Mouse (Mus musculus) limb, embryonic 13.5 days (tissue): ENCODE data around the gene Zfp94. TPM values are rescaled to one million over a fixed set of nuclear protein-coding genes. Genes with fewer than 3 reads are reported as not detected.

ENCODE experiments used
- ATAC-seq: fragments of 200-750 bp; cut with Nextera tagmentation; 2 replicates; pipeline ENCODE4 v1.8.0; 2017; ENCODE audit warnings: low read depth, moderate number of reproducible peaks, moderate TSS enrichment; ENCODE audit not compliant: low FRiP score
- H3K27ac ChIP-seq: fragments of 300-500 bp; sonication (generic); 2 replicates; pipeline ENCODE4 v1.5.1; 2015; ENCODE audit warnings: inconsistent platforms, mild to moderate bottlenecking, moderate library complexity
- H3K27me3 ChIP-seq: fragments of 300-500 bp; sonication (generic); 2 replicates; pipeline ENCODE4 v1.6.1; 2015; ENCODE audit warnings: mild to moderate bottlenecking, inconsistent platforms
- H3K36me3 ChIP-seq: fragments of 300-500 bp; sonication (generic); 2 replicates; pipeline ENCODE4 v1.6.1; 2015; ENCODE audit warnings: inconsistent platforms, mild to moderate bottlenecking, moderate library complexity
- H3K4me1 ChIP-seq: fragments of 300-500 bp; sonication (generic); 2 replicates; pipeline ENCODE4 v1.6.1; 2015; ENCODE audit warnings: inconsistent platforms
- H3K4me2 ChIP-seq: fragments of 300-500 bp; sonication (generic); replicated peaks from 2 replicates; pipeline ENCODE4 v1.6.1; 2015; ENCODE audit warnings: inconsistent platforms, mild to moderate bottlenecking, moderate library complexity
- H3K4me3 ChIP-seq: fragments of 300-500 bp; sonication (generic); 2 replicates; pipeline ENCODE4 v1.5.1; 2015; ENCODE audit warnings: moderate library complexity, mild to moderate bottlenecking, inconsistent platforms
- H3K9ac ChIP-seq: fragments of 300-500 bp; sonication (generic); 2 replicates; pipeline ENCODE4 v1.6.1; 2015; ENCODE audit warnings: mild to moderate bottlenecking, inconsistent platforms
- H3K9me3 ChIP-seq: fragments of 300-500 bp; sonication (generic); 2 replicates; pipeline ENCODE4 v1.6.1; 2016; ENCODE audit warnings: inconsistent platforms
- WGBS: fragments of 180-500 bp; shearing (Covaris S2); methylation state at CpG from one replicate; pipeline ENCODE4 v1.1.7; 2015; 5-methylcytosine and 5-hydroxymethylcytosine counted together
- polyA plus RNA-seq: library from polyadenylated mRNA; unstranded; fragments of >200 nt; fragmentation: Nextera tagmentation; extraction: Ambion mirVana; gene quantifications from 2 replicates; pipeline ENCODE4 v1.2.1, GENCODE M21; 2015

Zfp94 gene
- polyA plus RNA-seq, 1 experiment from 2014 or later: 16.0 TPM

DNA sequence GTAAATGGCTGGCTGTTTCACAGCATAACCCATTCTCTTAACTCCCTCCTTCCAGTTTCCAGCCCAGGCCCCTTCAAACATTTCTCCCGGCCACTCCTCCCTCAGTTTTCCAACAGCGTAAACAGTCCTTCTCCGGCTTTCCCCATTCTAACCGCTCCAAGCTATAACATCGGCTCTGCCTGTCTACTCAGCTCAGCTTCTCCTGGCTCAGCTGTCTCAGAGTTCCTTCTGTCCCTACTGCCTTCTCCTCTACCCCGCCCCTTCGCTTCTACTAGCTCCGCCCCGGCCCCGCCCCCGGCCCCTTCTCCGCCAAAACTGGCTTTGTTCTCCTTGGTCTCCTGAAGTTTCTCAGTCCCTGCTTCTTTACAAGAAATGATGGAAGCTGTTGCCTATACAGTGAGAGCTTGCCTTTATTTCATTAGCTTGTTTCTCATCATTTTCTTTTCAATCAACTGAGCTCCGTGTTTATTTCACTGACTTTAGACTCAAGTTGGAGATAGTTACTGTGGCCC is 15.6 kb downstream of the Zfp94 start, which contains the start of gene Zfp61:
Gene Zfp61 (minus strand): TSS at position 462 of the 512 bp plus-strand sequence.
- ATAC-seq: peak; percentile 64
- WGBS: 1% methylated on average over 13 of the region's 13 CpGs
- Histone ChIP-seq H3K4me3 (peak within 1 kb of the TSS; percentile 66), H3K36me3 (peaks cover 49% of the 10 kb centered on the region), H3K27me3 (no peaks in the 10 kb centered on the region), H3K4me2 (peak within 1 kb of the TSS; percentile 88), H3K27ac (peak within 1 kb of the TSS; percentile 97), H3K9me3 (no peaks in the 10 kb centered on the region), H3K4me1 (peaks cover 14% of the 10 kb centered on the region), H3K9ac (peak within 1 kb of the TSS; percentile 82)

DNA sequence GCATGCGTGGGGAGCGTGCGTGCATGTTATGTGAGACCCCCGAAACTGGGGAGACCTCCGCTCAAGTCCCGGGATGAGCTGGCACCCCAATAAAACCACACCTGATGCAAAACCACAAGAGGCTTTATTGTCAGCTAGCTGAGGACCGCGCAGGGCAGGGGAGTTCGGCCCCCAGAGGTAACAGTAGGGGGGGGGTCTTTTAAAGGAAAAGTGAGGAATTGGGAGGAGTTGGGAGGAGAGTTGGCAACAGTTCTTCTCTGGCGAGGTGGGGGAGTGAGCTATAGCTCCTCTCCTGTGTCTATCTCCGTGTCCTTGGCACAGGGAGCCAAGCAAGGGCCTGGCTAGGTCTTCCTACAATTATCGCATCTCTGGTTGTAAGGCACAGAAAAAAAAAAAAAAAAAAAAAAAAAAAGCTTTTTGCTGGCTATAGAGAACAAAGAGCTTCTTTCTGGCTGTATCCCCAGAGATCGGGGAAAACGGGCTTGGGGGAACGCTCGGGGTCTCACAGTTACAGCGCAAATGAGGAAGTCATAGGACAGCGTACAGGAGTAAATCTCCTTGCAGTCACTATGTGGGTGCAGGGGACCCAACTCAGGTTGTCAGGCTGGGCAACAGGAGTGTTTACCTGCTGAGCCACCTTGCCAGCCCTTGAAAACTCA is 16.5 kb downstream of the Zfp94 start:
- peaks cover 54% of the 10 kb centered on the region for H3K36me3 ChIP-seq
- peak; percentile 51 for ATAC-seq
- H3K9me3 ChIP-seq: no peaks in the 10 kb centered on the region
- H3K9ac ChIP-seq: peak overlapping the region; percentile 82
- peaks cover 14% of the 10 kb centered on the region for H3K4me1 ChIP-seq
- WGBS: 3% methylated on average over 18 of the region's 18 CpGs
- H3K4me2 ChIP-seq: peak overlapping the region; percentile 88
- peak overlapping the region; percentile 97 for H3K27ac ChIP-seq
- H3K4me3 ChIP-seq: peak overlapping the region; percentile 66
- H3K27me3 ChIP-seq: no peaks in the 10 kb centered on the region

DNA sequence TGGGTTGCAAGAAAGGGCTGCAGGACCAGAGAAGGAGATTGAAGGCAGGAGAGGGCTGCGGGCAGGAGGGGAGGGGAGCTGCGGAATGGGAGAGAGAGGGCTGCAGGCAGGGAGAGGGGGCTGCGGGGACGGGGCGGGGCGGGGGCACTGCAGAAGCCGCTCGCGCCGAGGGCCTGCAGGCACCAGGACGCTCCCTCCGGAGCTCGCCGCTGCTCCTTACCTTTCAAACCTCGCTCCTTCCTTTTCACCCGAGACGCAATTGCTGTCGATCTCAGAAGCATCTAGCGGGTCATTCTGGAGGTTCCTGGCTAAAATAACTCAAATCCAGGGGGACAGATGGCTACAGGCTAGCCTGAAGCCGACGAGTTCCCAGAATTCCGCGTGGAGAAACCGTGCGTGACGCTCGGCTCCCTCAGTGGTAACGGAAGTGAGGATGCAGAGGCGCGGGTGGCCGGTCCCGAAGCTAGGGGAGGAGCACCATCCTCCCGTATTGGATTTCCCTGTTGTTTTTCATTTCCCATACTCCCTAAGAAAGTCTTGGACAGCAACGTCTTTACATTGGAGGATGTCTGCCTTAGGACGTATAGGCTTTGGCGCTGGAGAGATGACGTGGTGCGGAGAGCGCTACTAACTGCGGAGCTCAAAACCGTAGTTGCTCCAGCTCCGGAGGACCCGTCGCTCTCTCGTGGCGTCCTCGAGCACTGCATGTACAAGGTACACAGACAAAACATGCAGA is 17.3 kb downstream of the Zfp94 start:
- peak; percentile 91 for ATAC-seq
- Histone ChIP-seq H3K27ac (peak overlapping the region; percentile 97), H3K4me2 (peak overlapping the region; percentile 88), H3K9ac (peak overlapping the region; percentile 82), H3K36me3 (peaks cover 57% of the 10 kb centered on the region), H3K4me1 (peaks cover 14% of the 10 kb centered on the region), H3K27me3 (no peaks in the 10 kb centered on the region), H3K9me3 (no peaks in the 10 kb centered on the region), H3K4me3 (peak overlapping the region; percentile 66)
- WGBS: 0% methylated on average over 45 of the region's 47 CpGs

DNA sequence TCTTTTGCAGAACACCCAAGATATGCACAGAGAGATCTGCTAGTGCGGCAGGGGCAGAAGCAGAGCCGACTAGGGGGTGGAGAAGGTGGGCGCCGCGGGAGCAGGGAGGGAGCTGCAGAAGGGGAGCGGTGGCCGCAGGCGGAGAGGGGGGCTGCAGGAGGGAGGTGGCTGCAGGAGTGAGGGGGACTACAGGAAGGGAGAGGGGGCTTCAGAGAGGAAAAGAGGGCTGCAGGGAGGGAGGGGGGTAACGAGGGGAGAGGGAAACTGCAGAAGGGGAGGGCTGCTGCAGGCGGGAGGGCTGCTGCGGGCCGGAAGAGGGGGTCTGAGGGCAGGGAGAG is 17.9 kb downstream of the Zfp94 start:
- Histone ChIP-seq H3K9ac (peak overlapping the region; percentile 82), H3K4me3 (peak overlapping the region; percentile 66), H3K4me2 (peak overlapping the region; percentile 88), H3K9me3 (no peaks in the 10 kb centered on the region), H3K4me1 (peaks cover 14% of the 10 kb centered on the region), H3K36me3 (peaks cover 58% of the 10 kb centered on the region), H3K27me3 (no peaks in the 10 kb centered on the region), H3K27ac (peak overlapping the region; percentile 97)
- ATAC-seq: peak; percentile 16
- 0% methylated on average over 12 of the region's 12 CpGs for WGBS

DNA sequence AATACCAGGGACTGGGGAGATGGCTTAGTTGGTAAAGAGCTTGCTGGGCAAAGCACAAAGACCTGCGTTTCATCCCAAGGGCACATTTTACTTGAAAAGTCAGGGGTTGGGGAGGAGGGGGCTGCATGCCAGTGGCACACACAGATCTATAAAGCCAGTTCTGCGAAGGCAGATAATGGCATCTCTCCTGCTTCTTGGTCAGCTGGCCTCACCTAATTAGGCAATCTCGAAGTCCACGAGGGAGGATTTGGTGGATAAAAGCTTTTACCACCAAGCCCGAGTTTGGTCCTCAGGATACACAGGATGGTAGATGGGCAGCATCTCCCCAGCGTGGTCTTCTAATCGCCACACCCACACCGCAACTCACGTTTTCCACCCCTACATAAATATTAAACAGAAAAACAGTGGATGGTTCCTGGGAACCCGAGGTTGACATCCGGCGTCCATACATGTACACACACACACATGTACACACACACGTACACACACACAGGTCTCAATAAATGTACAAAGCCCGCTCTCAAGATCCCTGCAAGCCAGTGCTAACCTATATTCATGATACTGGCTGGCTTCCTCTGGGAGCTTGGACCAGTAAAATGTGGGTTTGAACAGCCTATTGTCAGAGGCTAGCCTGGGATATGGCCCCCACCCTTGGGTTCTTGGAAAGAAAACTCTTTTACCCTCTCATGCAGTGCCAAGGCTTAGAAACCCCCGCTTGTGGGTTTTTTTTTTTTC is 18.9 kb downstream of the Zfp94 start:
- peak overlapping the region; percentile 66 for H3K4me3 ChIP-seq
- no peaks in the 10 kb centered on the region for H3K27me3 ChIP-seq
- H3K4me2 ChIP-seq: peak overlapping the region; percentile 88
- ATAC-seq: no peak
- peak overlapping the region; percentile 82; the same call in 1 of the 2 replicates for H3K9ac ChIP-seq
- 92% methylated on average over 15 of the region's 15 CpGs for WGBS
- H3K4me1 ChIP-seq: peaks cover 14% of the 10 kb centered on the region
- H3K36me3 ChIP-seq: peaks cover 58% of the 10 kb centered on the region
- peak overlapping the region; percentile 97; the same call in 1 of the 2 replicates for H3K27ac ChIP-seq
- H3K9me3 ChIP-seq: no peaks in the 10 kb centered on the region

DNA sequence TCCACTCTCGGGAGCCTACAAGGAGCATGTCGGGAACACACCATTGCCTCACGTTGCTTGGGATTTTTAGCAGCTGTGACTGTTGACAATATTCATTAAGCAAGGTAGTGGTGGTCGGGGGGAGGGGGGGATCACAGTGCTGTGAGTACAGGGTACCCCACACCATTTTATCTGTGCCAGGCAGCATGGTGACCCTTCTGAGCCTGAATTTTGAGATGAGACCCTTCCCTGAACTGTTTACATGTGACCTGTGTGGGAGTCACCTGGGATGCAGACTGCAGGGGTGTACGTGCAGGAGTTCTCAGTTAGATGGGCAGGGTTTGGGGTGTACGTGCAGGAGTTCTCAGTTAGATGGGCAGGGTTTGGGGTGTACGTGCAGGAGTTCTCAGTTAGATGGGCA is 20.1 kb downstream of the Zfp94 start:
- no peak overlapping the region for H3K9ac ChIP-seq
- H3K9me3 ChIP-seq: peaks cover 6% of the 10 kb centered on the region; the same call in 1 of the 2 replicates
- H3K27ac ChIP-seq: no peak overlapping the region
- H3K4me1 ChIP-seq: peaks cover 14% of the 10 kb centered on the region
- no peak for ATAC-seq
- WGBS: 92% methylated on average over 7 of the region's 7 CpGs
- peaks cover 61% of the 10 kb centered on the region for H3K36me3 ChIP-seq
- no peak overlapping the region for H3K4me3 ChIP-seq
- no peaks in the 10 kb centered on the region for H3K27me3 ChIP-seq
- no peak overlapping the region for H3K4me2 ChIP-seq

DNA sequence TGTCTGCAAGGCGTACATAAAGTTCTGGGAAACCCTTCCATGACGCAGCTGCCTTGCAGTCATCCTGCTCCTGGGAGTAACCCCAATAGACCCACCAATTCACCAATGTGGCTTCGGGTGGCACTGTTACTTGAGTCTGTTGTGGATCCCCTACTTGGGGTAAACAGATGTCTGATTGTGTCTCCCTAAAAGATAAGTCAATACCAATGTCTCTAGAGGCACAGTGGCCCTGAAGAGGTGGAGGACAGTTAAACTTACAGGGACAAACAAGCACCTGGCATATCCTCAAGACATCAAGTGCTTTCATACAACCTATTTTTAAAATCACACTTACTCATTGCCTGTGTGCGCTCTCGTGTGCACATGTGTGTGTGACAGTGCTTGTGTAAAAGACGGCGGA is 21.1 kb downstream of the Zfp94 start:
- Histone ChIP-seq H3K36me3 (peaks cover 71% of the 10 kb centered on the region), H3K27me3 (no peaks in the 10 kb centered on the region), H3K27ac (no peak overlapping the region), H3K4me1 (peaks cover 14% of the 10 kb centered on the region), H3K4me3 (no peak overlapping the region), H3K4me2 (no peak overlapping the region), H3K9me3 (peaks cover 12% of the 10 kb centered on the region; the same call in 1 of the 2 replicates), H3K9ac (no peak overlapping the region)
- 98% methylated on average over 7 of the region's 7 CpGs for WGBS
- no peak for ATAC-seq

DNA sequence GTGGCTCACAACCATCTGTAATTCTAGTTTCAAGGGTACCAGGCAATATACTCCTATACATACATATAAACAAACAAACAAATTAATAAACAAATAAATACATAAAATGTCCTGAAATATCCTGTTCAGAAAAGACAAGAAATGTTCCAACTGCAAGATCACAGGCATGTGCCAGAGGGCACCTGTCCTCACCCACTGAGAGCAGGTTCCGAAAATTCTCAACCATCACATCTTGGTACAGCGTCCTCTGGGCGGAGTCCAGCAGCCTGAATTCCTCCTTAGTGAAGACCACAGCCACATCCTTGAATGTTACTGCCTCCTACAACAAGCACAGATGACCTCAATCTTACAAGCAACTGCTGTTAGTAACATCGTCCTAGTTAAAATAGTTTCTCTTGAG is 21.7 kb downstream of the Zfp94 start:
- ATAC-seq: no peak

DNA sequence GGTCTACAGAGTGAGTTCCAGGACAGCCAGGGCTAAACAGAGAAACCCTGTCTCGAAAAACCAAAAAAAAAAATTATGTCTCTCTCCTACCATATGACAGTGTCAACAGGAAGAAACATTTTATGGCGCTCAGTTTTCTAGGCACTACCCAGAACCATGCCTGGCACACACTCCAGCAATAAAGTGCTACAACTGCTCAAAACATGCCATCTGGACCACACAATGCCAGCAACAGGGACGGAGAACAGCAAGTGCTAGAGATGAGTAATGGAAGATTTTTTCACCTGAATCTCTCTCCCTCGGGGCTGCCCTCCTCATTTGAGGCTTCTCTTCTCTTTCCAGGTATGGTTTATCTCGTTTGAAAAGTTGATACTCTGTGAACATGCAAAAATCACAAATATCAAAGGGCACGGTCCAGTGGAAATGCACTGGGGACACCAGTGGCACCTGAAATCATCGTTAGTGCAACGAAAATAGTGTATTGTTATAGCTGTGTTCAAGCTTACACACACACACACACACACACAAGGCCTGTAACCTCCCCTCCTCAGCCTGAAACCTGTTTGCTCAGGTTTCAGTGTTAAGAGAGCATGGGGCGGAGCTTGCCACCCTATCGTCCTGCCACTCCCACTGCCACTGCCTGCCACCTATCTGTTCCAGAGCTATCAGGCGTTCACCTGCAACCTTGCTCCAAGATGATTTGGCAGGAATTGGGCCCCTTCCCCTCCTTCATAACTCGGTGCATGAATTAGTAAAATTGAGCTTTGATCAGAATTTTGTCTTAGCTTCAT is 23.2 kb downstream of the Zfp94 start:
- H3K4me3 ChIP-seq: no peak overlapping the region
- no peak overlapping the region for H3K27ac ChIP-seq
- no peak for ATAC-seq
- peaks cover 91% of the 10 kb centered on the region for H3K36me3 ChIP-seq
- H3K9me3 ChIP-seq: peaks cover 16% of the 10 kb centered on the region; the same call in 1 of the 2 replicates
- 85% methylated on average over 12 of the region's 12 CpGs for WGBS
- H3K4me2 ChIP-seq: no peak overlapping the region
- peaks cover 8% of the 10 kb centered on the region for H3K4me1 ChIP-seq
- H3K9ac ChIP-seq: no peak overlapping the region
- H3K27me3 ChIP-seq: no peaks in the 10 kb centered on the region

More for the DNA sequence above, 21.7 kb downstream of the Zfp94 start:
- WGBS: 97% methylated on average over 4 of the region's 4 CpGs
- H3K4me3 ChIP-seq: no peak overlapping the region
- peaks cover 16% of the 10 kb centered on the region; the same call in 1 of the 2 replicates for H3K9me3 ChIP-seq
- no peak overlapping the region for H3K9ac ChIP-seq
- peaks cover 11% of the 10 kb centered on the region for H3K4me1 ChIP-seq
- H3K27me3 ChIP-seq: no peaks in the 10 kb centered on the region
- H3K4me2 ChIP-seq: no peak overlapping the region
- peaks cover 77% of the 10 kb centered on the region for H3K36me3 ChIP-seq
- H3K27ac ChIP-seq: no peak overlapping the region

DNA sequence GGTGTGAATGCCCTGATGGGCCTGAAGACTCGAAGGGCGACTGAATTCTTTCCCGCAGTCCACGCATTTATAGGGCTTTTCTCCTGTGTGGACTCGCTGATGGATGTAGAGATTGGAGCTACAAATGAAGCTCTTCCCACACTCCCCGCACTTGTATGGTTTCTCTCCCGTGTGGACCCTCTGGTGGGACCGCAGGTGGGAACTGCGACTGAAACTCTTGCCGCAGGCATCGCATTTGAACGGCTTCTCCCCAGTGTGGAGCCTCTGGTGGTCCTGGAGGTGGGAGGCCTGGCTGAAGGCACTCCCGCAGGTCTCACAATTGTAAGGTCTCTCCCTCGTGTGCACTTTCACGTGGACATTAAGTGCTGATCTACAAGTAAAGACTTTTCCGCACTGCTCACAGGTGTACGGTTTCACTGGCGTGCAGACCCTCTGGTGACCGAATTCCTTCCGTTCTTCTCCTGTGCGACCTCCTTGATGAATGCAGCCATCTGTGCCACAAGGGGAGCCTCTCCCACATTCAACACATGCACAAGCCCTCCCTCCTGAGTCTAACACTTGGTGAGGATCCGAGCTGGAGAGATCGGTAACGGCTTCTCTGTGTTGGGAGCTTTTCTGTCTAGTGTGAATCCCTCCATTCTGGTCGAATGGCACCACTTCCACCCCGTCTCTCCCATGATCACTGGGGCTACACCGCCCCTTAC is 24.9 kb downstream of the Zfp94 start:
- no peak overlapping the region for H3K27ac ChIP-seq
- WGBS: 88% methylated on average over 27 of the region's 27 CpGs
- no peak overlapping the region for H3K4me3 ChIP-seq
- no peaks in the 10 kb centered on the region for H3K27me3 ChIP-seq
- H3K9me3 ChIP-seq: peaks cover 22% of the 10 kb centered on the region; the same call in 1 of the 2 replicates
- H3K4me2 ChIP-seq: no peak overlapping the region
- peaks cover 90% of the 10 kb centered on the region for H3K36me3 ChIP-seq
- ATAC-seq: no peak
- H3K4me1 ChIP-seq: no peaks in the 10 kb centered on the region
- H3K9ac ChIP-seq: no peak overlapping the region
